Mouse (Mus musculus) forelimb bud, embryonic 11.5 days (tissue): ENCODE measurements around the gene Gpx7.
A peak's percentile ranks its signal among the peaks of the same experiment; 100 is the strongest.
"Not testable (repeated sequence)": the region's sequence is repeated elsewhere in the genome, so short reads cannot be mapped to it uniquely, and the experiment has no call there.

Experiments used
- DNase-seq: peaks from one replicate; pipeline ENCODE4 v3.0.0-alpha.2; 2012; ENCODE audit warnings: low read depth, low spot score

The Gpx7 gene

DNA sequence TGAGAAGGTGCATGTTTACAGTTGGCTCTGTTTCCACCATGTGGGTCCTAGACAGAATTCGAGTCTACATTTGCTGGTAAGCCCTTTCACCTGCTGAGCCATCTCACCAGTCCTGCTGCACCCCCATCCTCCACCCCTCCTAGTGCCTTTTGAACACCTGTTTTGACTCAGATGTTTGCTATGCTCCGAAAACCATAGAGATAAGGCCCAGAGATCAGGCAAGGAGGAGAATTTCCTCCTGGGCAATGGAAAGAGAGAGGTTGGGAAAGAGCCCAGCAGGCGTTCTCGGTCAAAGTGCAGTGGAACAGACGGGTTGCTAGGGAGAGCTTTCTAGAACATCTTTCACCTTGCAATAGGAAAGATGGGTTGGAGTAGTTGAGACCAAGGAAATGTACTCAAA lies 15.6 kb downstream of the Gpx7 start:
- DNase-seq = no peak

DNA sequence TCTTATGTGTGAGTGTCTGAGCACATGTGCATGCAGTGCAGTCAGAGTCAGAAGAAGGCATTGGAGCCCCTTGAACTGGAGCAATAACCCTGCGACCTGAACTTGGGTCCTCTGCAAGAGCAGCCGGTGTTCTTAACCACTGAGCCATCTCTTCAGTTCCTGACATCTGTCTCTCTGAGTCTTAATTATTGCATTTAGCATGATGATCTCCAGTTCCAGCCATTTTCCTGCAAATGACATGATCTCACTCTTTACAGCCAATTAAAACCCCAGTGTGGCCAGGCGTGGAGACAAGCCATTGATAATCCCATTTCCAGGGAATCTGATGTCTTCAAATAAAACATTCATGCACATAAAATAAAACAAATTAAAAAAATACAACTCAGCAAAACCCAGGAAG lies 18.0 kb downstream of the Gpx7 start:
- no peak for DNase-seq

DNA sequence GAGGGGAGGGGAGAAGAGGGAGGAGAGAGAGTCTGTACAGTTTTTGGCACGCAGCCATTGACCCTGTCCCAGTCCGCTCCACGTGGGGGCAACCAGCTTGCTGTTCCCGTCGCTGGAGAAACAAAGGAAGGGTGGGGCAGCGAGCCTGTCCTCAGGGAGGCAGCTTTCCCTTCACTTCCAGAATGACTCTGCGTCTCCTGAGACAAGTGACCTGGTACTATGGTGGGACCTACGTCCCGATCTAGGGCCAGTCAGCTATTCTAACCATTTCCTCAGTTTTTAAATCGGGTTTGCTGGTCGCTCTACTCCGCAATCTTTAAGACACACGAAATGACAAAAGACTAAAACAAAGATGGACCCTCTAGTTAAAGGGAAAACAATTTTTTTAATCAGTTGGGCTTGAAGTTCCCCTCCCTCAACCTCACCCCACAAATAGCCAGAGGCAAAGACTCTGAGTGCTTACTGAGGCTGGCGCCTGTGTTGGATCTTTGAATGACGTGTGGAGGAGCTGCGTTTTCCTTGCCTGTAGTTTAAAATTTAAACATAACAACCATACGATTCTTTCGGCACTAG lies 19.0 kb downstream of the Gpx7 start:
- DNase-seq = peak; percentile 64

DNA sequence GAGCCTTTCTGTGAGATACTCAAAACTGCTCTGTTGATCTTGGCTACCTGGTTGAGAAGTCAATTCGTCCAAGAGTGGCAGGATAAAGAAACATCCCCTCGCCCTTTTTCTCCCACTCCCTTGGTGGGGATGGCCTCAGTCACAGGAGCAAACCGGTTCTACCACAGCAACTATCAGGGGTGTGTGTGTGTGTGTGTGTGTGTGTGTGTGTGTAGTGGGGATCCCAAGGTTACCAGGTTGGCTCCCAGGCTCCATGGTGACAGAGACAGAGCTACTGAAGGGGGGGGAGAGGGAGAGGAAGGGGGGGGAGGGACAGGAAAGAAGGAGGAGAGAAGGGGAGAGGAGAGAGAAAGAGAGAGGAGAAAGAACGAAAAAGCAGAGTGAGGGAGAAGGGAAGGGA lies 19.7 kb downstream of the Gpx7 start:
- DNase-seq = no peak

DNA sequence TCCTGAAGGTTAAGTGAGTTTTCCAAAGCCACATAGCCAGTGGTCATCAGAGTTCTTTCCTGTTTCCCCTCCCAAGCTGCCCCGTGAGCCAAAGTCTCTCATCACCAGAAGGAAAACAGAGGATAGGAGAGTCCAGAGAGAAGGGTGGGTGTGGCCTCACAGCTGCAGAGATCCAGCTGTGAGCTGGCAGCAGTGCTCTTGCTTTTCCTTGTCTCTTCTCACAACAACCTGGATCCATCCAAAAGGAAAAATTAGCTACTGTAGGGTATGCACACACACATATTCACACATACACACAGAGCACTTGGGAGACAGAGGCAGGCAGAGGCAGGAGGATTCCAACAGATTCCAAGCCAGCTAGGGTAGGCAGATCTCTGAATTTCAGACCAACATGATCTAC lies 20.7 kb downstream of the Gpx7 start:
- no peak for DNase-seq

DNA sequence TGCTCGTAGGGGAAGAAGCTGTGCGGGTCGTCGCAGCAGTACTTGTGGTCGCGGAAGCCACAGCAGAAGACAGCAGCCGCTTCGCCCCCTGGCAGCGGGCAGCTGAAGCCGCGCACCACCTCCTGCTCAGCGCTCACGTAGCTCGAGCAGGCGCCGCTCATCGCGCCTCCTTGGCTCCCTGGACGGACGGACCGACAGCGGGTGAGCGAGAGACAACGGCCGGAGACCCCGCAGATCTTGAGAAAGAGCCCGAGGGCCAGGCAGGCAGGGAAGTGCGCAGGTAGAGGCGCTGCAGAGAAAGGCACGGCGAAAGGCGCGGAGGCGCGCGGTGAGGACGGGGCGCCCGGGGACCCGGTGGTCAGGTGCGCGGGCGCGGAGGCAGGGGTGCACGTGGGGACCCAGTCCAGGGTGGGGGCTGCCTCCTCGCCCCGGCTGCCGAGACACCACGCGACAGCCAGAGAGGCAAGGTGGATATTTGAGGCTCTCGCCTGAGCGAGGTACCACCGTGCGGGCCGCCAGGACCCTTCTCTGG lies 23.5 kb downstream of the Gpx7 start, which contains the start of gene Shisal2a:
Gene Shisal2a (minus strand): TSS at position 167 of the 532 bp plus-strand sequence.
- no peak for DNase-seq

DNA sequence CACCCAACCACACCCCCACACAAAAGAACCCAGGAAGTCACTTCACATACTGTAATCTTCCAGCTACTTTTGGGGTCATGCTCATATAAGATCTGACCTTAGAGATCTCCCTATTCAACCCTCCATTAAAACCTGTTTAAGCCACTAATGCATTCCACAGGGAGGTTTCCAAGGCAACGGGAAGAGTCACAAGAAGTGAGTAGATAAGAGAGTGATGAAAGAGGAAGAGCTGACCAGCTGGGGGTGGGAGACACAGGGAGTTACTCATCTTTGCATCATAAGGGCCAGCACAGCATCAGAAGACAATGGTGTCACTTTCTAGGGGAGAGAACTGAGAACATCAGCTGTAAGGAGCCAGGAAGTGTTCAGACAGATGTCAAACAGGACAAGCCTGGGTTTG lies 26.6 kb downstream of the Gpx7 start:
- DNase-seq = no peak

DNA sequence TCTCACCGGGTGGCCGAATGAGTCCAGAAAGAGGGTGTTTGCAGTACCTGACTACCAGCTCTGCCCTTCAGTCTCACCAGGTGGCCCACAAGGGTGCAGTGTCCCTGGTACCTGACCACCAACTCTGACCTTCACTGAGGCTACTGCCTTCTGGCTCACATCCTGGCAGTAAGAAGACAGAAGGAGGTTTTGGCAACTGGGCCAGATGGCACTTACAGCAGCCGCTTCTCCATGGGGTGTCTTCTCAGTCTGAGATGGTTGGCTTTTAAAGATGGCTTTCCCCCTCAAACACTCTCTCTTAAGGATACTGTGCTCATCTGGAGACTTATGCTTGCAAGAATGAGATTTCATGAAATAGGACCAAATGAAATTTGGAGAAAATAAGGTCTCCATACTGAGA lies 27.3 kb downstream of the Gpx7 start:
- no peak for DNase-seq

DNA sequence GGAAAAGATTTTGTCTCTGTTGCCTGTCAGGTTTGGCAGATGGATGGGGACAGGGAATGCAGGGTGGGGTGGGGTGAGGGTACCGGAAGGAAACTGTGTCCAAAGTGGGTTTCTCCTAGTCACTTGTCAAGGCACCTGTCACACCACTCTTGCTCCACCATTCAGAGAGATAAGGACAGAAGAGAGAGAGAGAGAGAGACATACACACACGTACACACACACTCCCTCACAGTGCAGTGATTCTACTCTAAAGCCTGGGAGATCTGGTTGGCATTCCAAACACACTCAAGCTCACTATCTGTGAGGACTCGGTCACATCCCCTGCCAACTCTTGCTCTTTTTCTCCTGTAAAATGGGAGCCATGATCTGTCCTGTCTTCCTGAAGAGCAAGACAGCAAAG lies 34.6 kb downstream of the Gpx7 start:
- no peak for DNase-seq

DNA sequence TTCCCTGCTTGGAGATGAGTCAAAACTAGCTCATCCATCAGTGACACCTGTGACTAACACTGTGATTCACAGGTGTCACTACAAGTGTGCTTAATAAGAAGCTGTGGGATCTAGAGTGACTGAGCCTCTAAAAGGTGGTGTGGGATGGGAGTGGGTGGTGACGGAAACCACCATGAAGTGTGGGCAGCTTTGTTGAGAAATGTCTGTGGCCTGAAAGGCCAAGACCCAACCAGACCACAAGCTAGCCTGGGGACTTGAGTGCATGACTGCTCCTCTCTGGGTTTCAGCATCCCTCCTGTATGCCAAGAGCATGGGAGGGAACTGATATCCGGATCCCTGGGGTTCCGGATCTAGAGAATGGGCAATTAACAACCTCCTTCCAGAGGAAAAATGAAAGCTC lies 35.3 kb downstream of the Gpx7 start:
- DNase-seq = no peak

DNA sequence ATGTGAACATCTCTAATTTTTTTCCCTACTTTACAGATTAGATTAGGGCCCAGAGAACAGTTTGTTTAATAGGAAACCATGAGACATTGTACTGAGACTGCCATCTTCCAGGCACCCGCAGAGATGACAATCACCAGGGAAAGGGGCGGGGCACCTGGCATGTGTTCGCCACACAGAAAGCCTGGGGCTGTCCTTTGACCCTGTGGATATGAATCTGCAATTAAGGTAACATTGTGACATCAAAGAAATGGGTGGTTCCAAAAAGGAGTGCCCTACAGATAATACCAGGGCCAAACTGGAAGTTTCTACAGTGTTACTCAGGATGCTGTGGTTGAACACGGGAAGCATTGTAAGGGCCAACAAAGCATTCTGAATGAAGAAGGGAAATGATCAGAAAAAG lies 36.4 kb downstream of the Gpx7 start:
- DNase-seq = no peak

DNA sequence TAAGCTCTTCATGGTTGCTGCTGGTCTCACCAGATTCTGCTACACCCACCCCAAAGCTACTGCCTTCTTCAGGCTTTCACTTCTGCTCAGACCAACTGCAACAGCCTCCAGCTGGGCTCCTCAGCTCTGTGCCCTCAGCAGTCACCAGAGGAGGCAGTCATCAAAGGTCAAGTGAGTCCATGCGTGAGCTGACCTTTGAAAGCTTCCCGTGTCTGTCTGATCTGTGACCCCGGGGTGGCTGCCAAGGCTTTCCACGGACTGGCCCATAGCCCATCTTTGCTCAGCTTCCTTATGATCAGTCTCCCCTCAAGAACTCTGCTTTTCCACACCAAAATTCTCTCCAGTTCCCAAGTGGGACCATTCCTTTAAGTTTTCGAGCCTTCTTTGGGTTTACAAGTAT lies 37.5 kb downstream of the Gpx7 start:
- no peak for DNase-seq

DNA sequence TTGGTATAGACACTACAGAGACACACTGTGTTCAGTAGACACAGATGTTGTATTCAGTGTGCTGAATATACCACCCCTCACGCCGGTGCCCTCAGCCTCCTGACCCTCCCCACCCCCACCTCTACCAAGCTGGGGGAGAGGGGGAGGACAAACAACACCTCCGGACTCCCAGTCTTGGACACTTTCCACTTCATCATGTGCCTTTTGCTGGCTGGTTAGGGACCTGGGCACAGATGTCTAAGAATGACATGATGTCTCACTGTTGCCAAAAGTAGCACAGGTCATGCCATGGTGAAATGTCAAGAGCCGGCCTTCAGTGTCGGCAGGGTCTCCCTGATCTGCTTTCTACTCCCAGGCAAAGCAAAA lies 42.7 kb downstream of the Gpx7 start:
- DNase-seq = no peak

DNA sequence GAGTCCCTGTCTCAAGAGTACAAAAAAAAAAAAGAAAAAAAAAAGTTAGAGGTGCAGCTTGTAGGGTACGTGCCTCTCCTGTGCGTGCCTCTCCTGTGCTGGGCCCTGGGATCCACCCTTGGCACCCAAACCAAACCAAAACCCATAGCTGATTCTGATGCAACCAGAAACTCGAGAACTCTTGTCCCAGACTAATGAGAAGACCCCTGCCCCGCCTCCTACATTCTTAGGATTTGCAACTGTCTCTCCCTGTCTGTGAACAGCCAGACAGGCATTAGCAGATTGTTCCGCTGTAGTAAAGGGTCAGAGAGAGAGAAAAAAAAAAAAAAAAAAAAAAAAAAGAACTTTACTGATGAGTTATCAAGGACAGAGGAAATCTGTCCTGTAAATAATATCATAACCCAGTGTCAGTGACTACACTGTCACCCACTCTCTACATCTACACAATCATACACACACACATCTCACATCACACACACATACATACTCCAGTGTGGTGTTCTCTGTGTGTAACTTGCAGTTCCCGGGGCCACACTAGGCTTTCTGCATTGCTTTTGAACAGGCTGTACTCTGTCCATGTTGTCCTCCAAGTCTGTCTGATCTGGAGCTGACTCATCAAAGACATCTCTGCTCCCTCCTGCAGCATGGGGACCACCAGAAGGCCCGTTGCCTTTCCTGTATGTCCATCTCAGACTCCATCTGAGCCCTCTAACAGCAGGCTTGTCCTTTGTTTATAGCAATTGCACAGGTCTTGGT lies 43.2 kb downstream of the Gpx7 start:
- DNase-seq = no peak

DNA sequence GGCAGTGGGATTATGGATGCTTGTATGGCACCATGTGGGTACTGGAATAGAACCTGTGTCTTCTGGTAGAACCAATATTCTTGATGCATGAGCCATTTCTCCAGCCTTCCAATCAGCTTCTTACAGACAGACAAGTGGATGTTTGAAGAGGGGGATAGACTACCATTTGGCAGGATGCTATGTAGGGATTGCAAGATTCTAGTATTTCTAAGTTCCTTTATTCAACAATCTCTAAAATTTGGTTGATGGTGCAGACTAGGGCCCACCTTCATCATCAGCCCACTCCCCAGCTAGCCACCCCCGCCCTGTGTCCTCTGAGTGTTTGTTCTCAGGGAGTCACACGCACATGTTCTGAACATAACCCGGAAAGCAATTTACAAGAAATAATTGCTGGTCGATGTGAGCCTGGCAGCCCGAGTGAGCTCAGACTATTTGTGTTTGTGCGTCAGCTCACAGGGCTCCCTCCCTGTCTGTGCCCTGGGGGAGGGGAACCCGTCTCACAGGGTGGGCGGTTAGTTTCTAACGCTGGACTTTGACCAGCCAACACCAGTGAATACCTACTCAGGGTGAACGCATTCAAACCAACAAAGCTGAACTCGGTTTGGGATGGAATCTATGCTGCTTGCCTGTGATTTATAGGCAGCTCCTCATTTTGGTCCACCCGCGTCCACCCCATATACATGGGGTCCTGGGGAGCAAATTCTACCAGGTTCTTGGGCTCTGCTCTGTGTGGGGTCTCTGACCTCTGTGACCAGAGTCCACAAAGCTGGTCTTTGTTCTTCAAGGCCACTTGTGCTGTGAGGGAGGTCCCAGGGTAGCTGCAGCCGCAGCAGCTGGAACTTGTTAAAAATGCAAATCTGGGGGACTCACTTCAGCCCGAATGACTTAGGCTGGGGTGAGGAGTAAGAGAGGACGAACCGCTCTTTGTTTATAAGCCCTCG lies 44.2 kb downstream of the Gpx7 start:
- peak; percentile 95 for DNase-seq

DNA sequence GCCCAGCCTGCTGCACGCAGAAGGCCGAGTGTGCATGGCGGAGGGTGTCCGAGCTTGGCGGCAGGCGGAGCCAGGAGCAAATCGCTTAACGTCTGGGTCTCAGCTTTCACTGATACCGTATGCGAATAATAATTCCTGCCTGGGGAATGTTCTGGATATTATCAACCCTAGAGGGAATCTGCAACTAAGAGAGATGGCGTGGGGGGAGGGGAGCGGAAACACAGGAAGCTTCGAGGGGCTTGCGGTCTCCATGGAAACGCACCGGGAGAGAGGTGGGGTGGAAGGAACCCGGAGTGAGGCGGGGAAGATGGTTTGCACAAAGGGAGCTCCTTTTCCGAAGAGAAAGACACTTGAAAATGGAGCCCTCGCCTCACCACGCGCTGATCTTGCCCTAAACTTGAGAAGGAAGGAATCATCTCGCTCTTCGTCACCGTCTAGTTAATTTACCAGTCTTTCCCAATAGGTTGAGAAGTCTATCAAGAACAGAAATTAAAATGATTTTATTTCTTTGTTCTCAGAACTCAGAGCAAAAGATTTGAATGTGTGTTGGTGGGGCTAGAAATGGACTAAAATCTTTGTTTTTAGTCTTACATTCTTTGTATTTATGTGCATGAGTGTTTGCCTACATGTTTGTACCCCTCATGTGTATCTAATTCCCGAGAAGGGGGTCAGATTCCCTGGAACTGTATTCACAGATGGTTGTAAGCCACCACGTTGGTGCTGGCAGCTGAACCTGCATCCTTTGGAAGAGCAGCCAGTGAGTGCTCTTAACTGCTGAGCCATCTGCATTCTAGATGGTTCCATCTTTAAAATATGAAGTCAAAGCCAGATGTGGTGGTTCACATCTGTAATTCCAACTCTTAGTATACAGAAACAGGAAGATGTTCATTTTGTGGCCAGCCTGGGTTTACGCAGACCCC lies 46.4 kb downstream of the Gpx7 start:
- peak; percentile 94 for DNase-seq

DNA sequence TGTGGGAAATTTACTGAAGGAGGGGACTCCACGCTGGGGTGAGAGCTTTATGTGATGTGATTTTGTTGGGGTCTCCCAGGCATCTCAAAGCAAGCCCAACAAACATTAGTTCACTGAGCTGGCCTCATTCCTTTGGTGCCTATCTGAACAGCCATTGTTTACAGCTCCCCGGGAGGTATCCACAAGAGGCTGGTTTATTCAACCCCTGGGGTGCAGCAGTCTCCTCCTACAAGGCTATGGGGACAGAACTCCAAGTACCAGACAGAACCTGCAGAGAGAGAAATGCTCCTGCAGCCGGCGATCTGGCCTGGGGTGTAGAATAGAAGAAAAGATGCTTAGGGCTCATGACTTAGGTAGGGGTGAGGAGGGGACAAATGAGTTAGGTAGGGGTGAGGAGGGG lies 48.3 kb downstream of the Gpx7 start:
- DNase-seq = no peak

DNA sequence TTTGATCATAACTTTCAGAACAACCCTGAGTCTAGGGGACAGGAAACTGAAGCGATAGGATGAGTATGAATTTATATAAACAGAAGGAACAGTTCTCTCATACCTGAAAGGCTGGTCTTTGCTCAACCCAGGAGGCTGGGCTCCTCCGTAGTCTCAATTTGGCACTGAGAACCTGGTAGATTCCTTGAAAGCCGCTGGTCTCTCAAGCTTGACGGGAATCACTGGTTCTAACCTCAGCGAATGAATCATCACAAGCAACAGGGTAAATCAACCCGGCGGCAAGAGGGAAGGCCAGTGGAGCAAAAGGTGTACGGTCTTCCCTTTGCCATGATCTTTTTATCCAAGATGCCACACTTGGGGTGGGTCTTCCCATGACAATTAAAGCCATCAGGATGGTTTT lies 49.3 kb downstream of the Gpx7 start:
- DNase-seq = no peak

DNA sequence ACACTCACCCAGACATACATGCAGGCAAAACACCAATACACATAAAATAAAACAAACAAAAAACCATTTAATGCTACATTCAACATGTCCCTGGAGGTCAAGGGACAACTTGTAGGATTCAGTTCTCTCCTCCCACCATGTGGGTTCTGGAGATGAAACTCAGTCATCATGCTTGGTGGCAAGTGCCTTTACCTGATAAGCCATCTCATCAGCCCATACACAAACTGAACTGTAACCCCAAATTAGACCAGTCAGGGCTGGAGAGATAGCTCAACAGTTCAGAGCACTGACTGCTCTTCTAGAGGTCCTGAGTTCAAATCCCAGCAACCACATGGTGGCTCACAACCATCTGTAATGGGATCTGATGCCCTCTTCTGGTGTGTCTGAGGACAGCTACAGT lies 53.2 kb downstream of the Gpx7 start:
- not testable (repeated sequence) for DNase-seq

DNA sequence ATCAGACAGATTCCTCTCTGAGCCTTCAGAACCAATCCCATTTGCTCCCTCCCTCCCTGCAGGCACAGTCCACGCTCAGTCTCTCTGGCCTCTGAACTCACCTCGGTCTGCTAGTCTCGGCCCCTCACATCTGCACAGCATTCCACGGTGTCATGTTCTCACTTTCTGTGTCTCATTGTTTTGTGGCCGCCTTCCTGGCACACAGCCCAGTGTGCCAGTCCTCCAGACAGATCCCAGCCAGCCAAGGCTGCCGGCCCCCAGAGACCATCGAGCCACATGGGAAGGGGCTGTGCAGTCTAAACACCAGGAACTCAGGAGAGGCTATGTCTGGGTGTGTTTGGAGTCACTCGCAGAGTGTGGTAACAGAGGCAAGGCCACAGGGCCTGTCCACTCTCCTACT lies 55.9 kb downstream of the Gpx7 start:
- DNase-seq = peak; percentile 93
